Mouse (Mus musculus) cerebellum, adult (tissue): Measurements from ENCODE around the gene Fam49a.

Experiments
- ATAC-seq: cut with Nextera tagmentation; 2 replicates; pipeline ENCODE4 v1.9.2; 2017; ENCODE audit warnings: mild to moderate bottlenecking, moderate library complexity, mixed read lengths; ENCODE audit not compliant: insufficient number of reproducible peaks, low FRiP score, low TSS enrichment

The Fam49a gene

GRCm38 (mm10) chr12:12421580-12421878, 159.6 kb downstream of the Fam49a start:
- no peak for ATAC-seq

DNA sequence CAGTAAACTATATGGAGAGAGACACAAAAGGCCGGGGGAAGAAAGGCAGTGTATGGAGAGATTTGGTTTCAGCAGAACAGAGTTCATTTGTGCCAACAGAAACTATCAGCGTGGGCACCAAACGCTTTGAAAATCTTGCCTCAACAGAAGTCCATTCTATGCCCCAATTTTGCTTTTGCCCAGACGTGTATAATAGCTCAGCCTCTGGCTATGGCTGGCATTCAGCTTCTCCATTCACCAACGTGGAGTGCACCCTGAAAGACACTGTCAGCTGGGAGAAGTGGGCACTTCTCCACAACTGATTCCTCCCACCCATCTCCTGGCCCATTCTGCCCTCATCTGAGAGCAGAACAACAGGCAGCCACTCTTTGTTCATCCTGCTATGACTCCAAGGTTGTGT, 163.2 kb downstream of the Fam49a start:
- ATAC-seq: no peak

GRCm38 (mm10) chr12:12427285-12427684, 165.3 kb downstream of the Fam49a start:
- no peak for ATAC-seq

DNA sequence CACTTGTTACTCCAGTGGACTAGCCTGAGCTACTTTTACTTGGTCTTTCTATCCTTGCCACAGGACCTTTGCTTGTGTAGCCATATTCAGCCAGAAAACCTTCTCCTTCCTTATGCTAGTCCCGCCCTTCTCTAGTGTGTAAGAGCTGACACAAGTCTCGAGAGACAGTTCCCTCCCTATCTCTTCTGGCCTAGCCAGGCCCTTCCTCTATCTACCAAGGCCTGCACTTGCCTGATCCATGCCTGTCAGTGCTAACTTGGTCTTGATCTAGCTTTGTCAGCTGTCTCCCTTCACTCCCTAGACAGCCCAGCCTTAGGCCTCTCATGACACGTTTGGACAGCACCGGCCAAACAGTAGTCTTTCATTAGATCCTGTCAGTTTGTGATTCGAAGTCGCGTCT, 166.9 kb downstream of the Fam49a start:
- ATAC-seq: no peak
